Comparison of ENCODE assay signal across 26 mouse cellular contexts in the genomic region with DNA sequence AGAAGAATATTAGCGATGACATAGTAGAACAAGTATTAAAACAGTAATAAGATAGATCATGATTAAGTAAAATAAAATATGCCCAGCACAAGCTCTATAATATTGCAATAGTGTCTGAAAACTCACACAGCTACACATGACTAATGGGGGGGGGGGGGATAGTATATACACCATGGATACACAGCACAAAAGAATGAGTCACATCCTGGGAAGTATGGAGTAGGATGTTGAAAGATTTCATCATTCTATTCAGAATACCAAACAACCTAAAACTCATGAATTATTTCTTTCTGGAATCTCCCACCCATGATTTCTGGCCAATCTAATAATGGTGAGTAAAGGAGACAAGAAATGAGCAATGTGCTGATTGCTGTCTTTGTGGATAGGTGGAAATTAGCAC.
DNase-seq lines count a peak whose midpoint lies in the region; ATAC-seq and TF ChIP-seq lines count a peak whose summit lies in the region.
"Had no signal": no experiment of that assay in that cellular context is flagged by ENCODE, and none has a peak within 500 bp of the region (broad histone marks: within the 10 kb centered on the region; RNA-seq: fewer than 3 reads in every experiment).

No protein-coding gene starts in this region.

- H3K79me3 ChIP-seq in C2C12 (ENCODE audit: low read depth), result no peaks in the 10 kb centered on the region

- H3ac ChIP-seq in C2C12 (ENCODE audit: control insufficient read depth, insufficient read length, low read depth), result no peak overlapping the region

- no peak overlapping the region for H3K4me3 ChIP-seq in hindbrain, embryonic 14.5 days (replicated peaks; ENCODE audit: low read length)
- no peak overlapping the region for H3K4me3 ChIP-seq in hindbrain, embryonic 13.5 days
- H3K4me3 ChIP-seq in C2C12 (ENCODE audit: insufficient read depth, poor library complexity, severe bottlenecking), result no peak overlapping the region
- no peak overlapping the region for H3K4me3 ChIP-seq in embryonic fibroblast, embryonic 13.5 days (ENCODE audit: insufficient read depth, low read length)
- H3K4me3 ChIP-seq: embryonic facial prominence, embryonic 10.5 days; embryonic facial prominence, embryonic 12.5 days; erythroblast, embryonic 14.5 days; forebrain, embryonic 10.5 days; forebrain, embryonic 12.5 days had no signal

- 97% methylated on average over 1 of the region's 1 CpGs for WGBS in hindbrain, embryonic 14.5 days
- WGBS in hindbrain, embryonic 13.5 days, result 96% methylated on average over 1 of the region's 1 CpGs

- no peaks in the 10 kb centered on the region for H3K4me1 ChIP-seq in hindbrain, embryonic 14.5 days (replicated peaks; ENCODE audit: control insufficient read depth, insufficient read depth, low read length)
- H3K4me1 ChIP-seq in hindbrain, embryonic 13.5 days (replicated peaks), result no peaks in the 10 kb centered on the region
- peaks cover 2% of the 10 kb centered on the region; the same call in 1 of the 2 replicates for H3K4me1 ChIP-seq in embryonic fibroblast, embryonic 13.5 days (ENCODE audit: control insufficient read depth, insufficient read depth, low read length)
- H3K4me1 ChIP-seq: embryonic facial prominence, embryonic 12.5 days; forebrain, embryonic 10.5 days; forebrain, embryonic 12.5 days had no signal

- no peaks in the 10 kb centered on the region for H3K9me3 ChIP-seq in hindbrain, embryonic 14.5 days (ENCODE audit: control insufficient read depth, low read length)
- no peaks in the 10 kb centered on the region for H3K9me3 ChIP-seq in hindbrain, embryonic 13.5 days
- H3K9me3 ChIP-seq: embryonic facial prominence, embryonic 10.5 days; embryonic facial prominence, embryonic 12.5 days; forebrain, embryonic 10.5 days; forebrain, embryonic 12.5 days had no signal

- no peak for TF ChIP-seq CTCF in C2C12 (IDR thresholded peaks at IDR 0.05; ENCODE audit: control insufficient read depth, insufficient read depth, insufficient read length)
- no peak for TF ChIP-seq CTCF in embryonic fibroblast, embryonic 13.5 days (IDR thresholded peaks at IDR 0.05; ENCODE audit: borderline replicate concordance, insufficient read depth, low read length)

- no peak for ATAC-seq in hindbrain, embryonic 14.5 days (ENCODE audit: low FRiP score)
- ATAC-seq in hindbrain, embryonic 13.5 days (ENCODE audit: low FRiP score), result no peak
- ATAC-seq: activated CD4-positive, CD25-positive, alpha-beta regulatory T cell, adult 4 months; forebrain, embryonic 14.5 days; forebrain, embryonic 16.5 days; Patski had no signal

- no peak overlapping the region for H3K4me2 ChIP-seq in hindbrain, embryonic 14.5 days (replicated peaks)
- no peak overlapping the region for H3K4me2 ChIP-seq in hindbrain, embryonic 13.5 days
- H3K4me2 ChIP-seq: embryonic facial prominence, embryonic 12.5 days; forebrain, embryonic 12.5 days had no signal

- no peaks in the 10 kb centered on the region for H3K36me3 ChIP-seq in hindbrain, embryonic 14.5 days (replicated peaks; ENCODE audit: control insufficient read depth, insufficient read depth)
- no peaks in the 10 kb centered on the region for H3K36me3 ChIP-seq in hindbrain, embryonic 13.5 days
- H3K36me3 ChIP-seq in C2C12 (ENCODE audit: control insufficient read depth, insufficient read depth), result no peaks in the 10 kb centered on the region
- H3K36me3 ChIP-seq: embryonic facial prominence, embryonic 10.5 days; embryonic facial prominence, embryonic 12.5 days; forebrain, embryonic 10.5 days; forebrain, embryonic 12.5 days had no signal

- peak; percentile 22 for DNase-seq in hindbrain, embryonic 14.5 days (ENCODE audit: low spot score)
- peak; percentile 84 for DNase-seq in 3T3-L1 (ENCODE audit: low read depth, low spot score)
- no peak for DNase-seq in left cerebral cortex, adult 11 months (ENCODE audit: low spot score)
- DNase-seq in left cerebral cortex, adult 18-20 months (ENCODE audit: low spot score in 2 of 2), result no peak
- DNase-seq in ovary, postnatal 14 days (ENCODE audit: low spot score), result no peak
- DNase-seq: adrenal gland, adult 8-10 months; adrenal gland, postnatal 14 days; adrenal gland, postnatal 36 days; B cell, adult 2 months; cerebellum, adult 11-12 months; cerebellum, adult 2 months; cerebellum, adult 9-10 months; cerebellum, postnatal 10 days; cerebellum, postnatal 25 days had no signal

- no peak overlapping the region for H3K9ac ChIP-seq in hindbrain, embryonic 14.5 days
- H3K9ac ChIP-seq in hindbrain, embryonic 13.5 days, result no peak overlapping the region
- H3K9ac ChIP-seq: embryonic facial prominence, embryonic 12.5 days; forebrain, embryonic 12.5 days had no signal

- no peaks in the 10 kb centered on the region for H3K27me3 ChIP-seq in hindbrain, embryonic 14.5 days (ENCODE audit: control insufficient read depth, insufficient read depth, low read length)
- H3K27me3 ChIP-seq in hindbrain, embryonic 13.5 days, result no peaks in the 10 kb centered on the region
- H3K27me3 ChIP-seq in C2C12 (ENCODE audit: control insufficient read depth, insufficient read depth, insufficient read length), result no peaks in the 10 kb centered on the region
- H3K27me3 ChIP-seq: embryonic facial prominence, embryonic 12.5 days; forebrain, embryonic 12.5 days had no signal

- no peaks in the 10 kb centered on the region for H3K79me2 ChIP-seq in C2C12 (ENCODE audit: control insufficient read depth, insufficient read depth)

- no peak overlapping the region for H3K27ac ChIP-seq in hindbrain, embryonic 14.5 days
- H3K27ac ChIP-seq in hindbrain, embryonic 13.5 days, result no peak overlapping the region
- H3K27ac ChIP-seq in embryonic fibroblast, embryonic 13.5 days (ENCODE audit: insufficient read depth, low read length), result peak overlapping the region; percentile 79
- H3K27ac ChIP-seq: embryonic facial prominence, embryonic 10.5 days; embryonic facial prominence, embryonic 12.5 days; forebrain, embryonic 10.5 days; forebrain, embryonic 12.5 days had no signal

- TF ChIP-seq POLR2A in embryonic fibroblast, embryonic 13.5 days (IDR thresholded peaks at IDR 0.05; ENCODE audit: low read depth, low read length), result no peak

TF ChIP-seq in C2C12, 6 proteins besides CTCF, POLR2A, EP300 and RAD21:
- peak; percentile 37 for TF ChIP-seq CEBPB (IDR thresholded peaks at IDR 0.05; ENCODE audit: low read depth)
- no peak for TF ChIP-seq USF1 (IDR thresholded peaks at IDR 0.05; ENCODE audit: low read depth)
TF ChIP-seq in C2C12: peak in this region for 1.

Comparison
In these comparisons a context has a peak if more than half of its experiments do, and no peak if none do; other contexts are left out.
1. DNase-seq: peak in hindbrain, embryonic 14.5 days (single experiment) and 3T3-L1 (single experiment); none in left cerebral cortex, adult 11 months (single experiment), left cerebral cortex, adult 18-20 months (0 of 2) and ovary, postnatal 14 days (single experiment).